Mouse (Mus musculus): ENCODE measurements at regions not wholly inside any gene's neighbourhood (a gene's known extent, or its start where the extent isn't known, plus 50 kb on each side); places are given as distances from the start of the nearest gene placed in this dataset.

DNA sequence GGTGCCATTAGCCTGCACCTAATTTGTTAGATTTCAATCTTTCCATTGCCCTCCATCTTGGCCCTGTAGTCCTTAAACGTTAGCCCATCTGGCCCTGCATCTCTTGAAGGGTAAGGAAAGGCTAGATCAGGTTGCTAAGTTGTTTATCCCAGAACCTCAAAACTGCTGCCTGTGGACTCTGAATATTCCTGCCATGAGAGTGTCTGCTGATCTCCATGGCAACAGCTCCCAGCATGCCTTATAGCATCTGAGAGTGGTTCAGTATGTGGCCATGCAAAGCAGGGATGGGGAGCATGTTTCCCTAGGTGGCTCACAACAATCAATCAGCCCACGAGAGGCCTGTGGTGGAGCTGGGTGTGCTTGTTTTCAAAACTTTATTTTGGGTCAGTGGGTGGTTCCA is 346.3 kb downstream of the Rps24 start:
- no peak for DNase-seq

- DNase-seq = no peak
Observed at GRCm38 (mm10) chr14:24838219-24838618, 351.3 kb downstream of the Rps24 start.

DNA sequence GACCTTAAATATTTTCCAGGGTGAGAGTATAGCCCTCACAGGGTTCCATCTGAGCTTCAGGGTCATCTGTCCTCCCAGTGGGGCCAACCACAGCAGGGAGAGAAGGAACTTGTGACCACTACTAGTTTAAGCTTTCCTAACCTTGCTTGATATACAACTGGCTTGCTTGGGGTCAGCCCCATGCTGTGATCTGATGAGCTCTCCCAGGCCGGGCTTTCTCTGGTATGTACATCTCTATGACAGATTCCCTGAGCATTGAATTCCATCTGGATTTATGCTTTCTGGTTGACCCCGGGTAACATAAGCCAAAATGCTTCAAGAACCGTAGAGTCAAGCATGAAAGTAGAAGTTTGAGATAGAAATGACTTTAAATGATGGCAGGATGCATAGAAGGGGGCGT is 352.1 kb downstream of the Rps24 start:
- no peak for DNase-seq

DNA sequence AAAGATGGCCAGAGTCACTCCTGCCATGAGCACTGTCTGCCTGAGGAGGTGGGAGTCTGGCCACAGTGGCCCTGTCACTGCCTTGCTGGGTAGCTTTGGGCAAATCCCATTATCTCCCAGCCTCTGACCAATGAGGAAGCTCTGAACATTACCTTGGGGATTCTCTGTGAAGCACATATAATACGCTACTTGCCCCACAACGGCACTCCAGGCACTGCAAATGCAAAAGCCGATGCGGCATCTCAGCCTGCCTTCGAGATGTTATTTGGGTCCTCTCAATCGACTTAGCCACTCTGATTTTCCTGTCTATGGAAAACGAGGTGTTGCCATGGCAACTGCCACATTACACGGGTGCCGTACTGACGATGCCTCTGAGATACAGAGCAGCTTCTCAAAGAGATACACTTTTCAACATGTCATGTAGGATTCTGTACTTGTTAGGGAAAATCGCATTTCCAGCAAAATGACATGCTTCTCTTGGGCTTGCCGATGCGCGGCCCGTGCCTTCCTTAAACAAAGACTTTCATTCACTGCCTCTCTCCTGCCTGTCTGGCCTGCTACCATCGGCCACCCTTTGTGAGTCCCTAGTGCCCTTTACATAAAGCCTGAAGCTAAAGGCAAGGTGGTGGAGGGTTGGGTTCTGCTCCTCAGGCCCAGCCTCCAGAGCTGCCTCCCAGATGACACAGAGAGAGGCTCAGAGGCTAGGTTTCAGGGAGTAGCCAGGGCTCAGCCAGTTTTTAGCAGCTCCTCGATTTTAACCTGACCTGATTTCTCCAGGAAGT is 355.0 kb downstream of the Rps24 start:
- DNase-seq = no peak

GRCm38 (mm10) chr14:24843626-24844025 is 356.7 kb downstream of the Rps24 start:
- no peak for DNase-seq

- no peak for DNase-seq
Observed at GRCm38 (mm10) chr14:24850491-24850890, 363.6 kb downstream of the Rps24 start.

DNA sequence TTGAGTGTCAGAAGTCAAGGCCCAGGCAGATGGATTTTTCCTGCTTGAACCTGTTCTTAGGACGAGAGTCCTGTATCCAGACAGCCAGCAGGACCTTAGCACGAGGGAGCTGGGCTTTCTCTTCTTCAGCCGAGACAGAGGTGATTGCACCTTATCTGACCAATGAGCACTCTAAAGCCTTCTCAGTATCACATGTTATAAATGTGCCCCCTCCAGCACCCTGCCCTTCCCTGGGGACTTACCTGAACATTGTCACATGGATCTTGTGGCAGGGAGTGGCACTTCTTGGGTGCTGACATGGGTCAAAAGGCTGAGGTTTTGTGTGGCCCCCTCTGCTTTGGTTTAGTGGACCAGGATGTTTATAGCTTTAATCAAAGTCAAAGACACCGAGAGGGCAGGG is 367.5 kb downstream of the Rps24 start:
- no peak for DNase-seq

DNA sequence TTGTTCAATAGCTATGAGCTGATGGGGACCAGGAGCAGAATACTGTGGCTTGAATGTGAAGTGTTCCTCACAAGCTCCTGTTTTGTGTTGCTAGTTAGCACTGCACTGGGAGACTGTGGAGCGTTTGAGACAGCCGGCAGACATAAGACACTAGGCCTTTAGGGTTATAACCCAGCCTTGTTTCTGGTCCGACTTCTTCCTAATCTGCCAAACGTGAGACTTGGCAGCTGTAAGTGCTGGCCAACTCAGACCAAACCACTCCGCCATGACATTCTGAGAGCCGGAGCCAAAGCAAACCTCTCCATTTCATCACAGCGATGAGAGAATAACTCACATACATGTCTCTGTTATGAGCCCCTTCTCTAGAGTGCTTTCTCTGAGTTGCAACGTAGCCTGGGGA is 375.2 kb downstream of the Rps24 start:
- DNase-seq = no peak

- DNase-seq = no peak
Observed at GRCm38 (mm10) chr14:24862661-24863060, 375.7 kb downstream of the Rps24 start.

- no peak for DNase-seq
Observed at GRCm38 (mm10) chr14:24863116-24863515, 376.2 kb downstream of the Rps24 start.

- no peak for DNase-seq
Observed at GRCm38 (mm10) chr14:24865579-24866230, 378.8 kb downstream of the Rps24 start.

- DNase-seq = no peak
Observed at GRCm38 (mm10) chr14:24867816-24868215, 380.9 kb downstream of the Rps24 start.

GRCm38 (mm10) chr14:24868756-24869155 is 381.8 kb downstream of the Rps24 start:
- no peak for DNase-seq

- DNase-seq = no peak
Observed at GRCm38 (mm10) chr14:24870246-24870645, 383.3 kb downstream of the Rps24 start.

DNA sequence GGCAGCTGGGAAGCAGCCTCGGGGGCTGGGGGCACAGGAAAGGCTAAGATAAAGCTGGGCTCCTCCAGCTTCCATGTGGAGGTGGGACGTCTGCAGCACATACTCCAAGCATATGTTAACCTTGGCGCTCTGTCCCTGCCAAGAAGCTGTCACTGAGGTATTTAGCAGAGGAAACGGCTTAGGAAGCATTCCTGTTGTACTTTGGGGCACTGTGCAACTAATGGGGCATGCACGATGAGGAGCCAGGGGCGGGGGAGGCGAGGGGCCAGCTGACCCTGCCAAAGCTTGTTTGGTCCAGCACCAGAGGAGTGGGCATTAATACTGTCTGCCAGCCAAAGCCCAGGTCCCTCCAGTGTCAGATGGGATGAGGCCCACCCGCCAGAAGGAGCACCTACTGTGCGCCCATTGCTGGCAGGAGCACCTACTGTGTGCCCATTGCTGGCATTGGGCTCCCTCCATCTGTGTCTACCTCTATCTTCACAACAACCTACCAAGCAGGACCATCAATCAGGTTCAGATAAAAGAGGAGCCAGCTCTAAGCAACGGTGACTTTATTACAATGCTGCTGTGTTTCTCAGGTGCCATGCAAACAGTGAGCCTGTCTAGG is 384.6 kb downstream of the Rps24 start:
- DNase-seq = no peak

GRCm38 (mm10) chr14:24872931-24873330 is 386.0 kb downstream of the Rps24 start:
- no peak for DNase-seq

DNA sequence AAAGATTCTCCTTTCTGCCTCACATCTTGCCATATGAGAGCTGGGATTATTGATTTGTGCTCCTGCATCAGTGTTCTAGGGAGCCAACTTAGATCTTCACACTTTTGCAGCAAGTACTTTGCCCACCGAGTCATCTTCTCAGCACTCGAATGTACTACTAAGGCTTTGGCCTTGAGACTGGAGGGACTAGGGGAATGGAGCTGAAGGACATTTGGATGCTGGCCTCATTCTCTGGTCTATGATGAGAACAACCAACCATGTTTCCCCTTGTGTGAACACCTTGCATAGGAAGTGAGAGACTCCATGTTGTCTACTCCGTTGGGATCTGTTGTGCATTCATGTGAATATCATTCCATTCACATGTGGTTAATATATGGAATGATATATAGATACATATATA is 386.5 kb downstream of the Rps24 start:
- DNase-seq = no peak

DNA sequence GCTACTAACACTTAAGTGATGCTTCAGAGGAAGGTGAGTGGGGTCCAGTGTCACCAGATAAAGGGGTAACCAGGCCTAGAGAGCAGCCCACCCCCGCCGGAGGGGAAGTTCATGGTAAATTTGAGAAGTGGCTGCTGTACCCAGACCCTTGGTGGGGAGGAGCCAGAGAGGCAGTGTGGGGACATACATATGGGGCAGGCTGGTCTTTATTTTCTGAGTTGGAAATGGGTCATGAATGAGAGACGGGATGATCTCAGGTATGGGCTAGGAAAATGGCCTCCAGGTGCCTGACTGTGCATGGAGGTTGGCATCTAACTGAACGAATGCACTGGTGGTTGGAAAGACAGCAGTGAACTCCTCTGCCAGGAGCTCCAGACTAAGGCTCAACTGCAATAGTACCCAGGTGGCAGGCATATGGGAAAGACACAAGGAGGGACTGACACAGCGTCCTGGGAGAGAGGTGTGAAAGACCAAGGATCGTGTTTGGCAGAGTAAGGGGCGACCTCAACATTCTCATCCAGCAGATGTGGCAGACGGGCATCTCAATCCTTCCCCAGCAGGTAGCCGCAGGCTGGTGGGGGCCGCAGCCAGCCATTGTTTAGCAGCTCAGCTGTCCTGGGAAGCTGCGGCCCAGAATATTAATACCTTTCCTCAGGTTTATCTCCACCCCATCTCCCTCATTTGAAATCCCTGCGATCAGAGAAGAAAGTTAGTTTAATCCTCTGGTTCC is 387.7 kb downstream of the Rps24 start:
- no peak for DNase-seq

DNA sequence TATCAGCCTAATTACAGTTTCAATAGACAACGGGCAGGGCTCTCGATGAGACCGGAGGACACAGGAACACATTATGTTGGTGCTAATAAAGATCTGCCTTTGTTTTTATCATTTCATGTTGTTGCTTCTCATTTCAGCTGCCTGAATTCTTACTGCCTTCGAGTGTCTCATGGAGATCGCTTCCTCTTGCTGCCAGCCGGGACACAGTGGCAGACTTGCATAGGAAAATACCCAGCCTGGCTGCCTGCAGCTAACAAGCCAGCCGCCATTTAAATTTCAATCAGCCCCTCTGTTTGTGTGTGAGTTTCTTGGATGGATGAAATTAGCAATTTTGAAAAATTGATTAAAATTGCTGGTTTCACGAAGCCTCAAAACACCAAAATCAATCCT is 388.2 kb downstream of the Rps24 start:
- no peak for DNase-seq

GRCm38 (mm10) chr14:24875934-24876333 is 389.0 kb downstream of the Rps24 start:
- DNase-seq = no peak

DNA sequence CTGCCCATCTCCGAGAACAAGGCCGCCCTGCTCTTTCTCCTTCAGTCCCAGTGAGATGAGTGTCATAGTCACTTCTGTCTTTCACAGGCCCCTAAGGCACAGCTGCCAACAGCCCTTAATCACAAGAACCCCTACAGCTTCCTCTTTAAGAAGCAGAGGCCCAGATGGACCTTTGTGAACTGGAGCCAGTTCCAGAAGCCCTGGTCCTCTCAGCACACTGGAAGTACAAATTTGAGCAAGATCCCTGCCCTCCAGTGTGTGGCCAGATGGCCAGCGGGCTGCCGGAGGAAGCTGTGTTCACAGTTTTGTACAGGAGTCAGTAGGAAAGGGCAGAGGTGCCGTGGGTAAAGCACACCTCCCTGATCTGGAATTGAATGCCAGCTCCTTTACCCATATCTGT is 389.6 kb downstream of the Rps24 start:
- no peak for DNase-seq

- DNase-seq = no peak
Observed at GRCm38 (mm10) chr14:24877853-24878252, 390.9 kb downstream of the Rps24 start.

DNA sequence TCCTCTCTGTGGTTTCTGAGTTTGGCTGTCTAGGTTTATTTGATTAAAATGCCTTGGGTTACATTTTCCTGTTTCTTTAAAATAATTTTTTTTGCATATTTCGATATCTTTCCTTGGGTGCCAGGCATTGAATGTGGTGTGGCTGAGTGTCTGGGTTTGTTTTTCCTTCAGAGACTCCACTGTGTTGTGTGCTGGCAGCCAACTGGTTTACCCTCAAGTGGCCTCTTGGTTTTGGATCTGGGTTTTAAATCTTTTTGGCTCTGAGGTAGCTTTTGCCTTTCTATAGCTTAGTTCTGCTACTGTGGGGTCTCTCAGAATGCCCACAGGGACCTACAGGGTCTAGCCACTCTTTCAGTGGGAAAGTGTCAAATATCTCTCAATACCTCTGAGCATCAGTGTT is 399.2 kb downstream of the Rps24 start:
- DNase-seq = no peak

Measured in thymus, postnatal 36 days (tissue).